Mouse (Mus musculus): ENCODE measurements around the gene Scn4b. TPM values are rescaled to one million over a fixed set of nuclear protein-coding genes. Genes with fewer than 3 reads are reported as not detected.

The Scn4b gene
- polyA plus RNA-seq, 1 experiment from 2014 or later: 0.13 TPM

DNA sequence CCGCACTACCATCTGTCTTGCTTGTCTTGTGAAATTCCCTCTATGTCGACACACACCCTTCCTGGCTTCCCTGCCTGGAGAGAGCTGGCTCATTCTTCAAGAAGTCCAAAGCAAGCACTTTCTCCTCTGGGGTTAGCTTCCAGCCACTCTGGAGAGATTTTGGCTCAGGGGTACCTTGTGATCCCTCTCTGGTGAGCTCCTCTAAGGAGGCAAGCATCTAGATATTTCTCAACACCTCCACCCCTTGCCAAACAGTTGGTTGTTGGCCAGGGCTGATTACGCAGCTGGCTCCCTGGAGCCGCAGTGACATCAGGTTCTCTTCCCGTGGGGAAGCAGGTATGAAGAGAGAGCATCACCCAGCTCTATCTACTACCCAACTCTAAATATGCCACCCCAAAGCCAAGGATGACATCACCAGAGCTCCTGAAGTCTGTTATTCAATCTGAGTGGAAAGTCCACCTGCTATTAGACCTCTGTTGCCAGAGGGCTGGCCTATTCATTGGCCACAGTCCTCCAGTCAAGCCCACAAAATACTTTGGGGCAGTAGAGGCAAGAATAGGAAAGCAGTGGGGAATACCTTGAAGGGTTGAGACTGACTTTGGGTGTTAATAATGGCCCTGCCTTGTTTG lies 63.2 kb downstream of the Scn4b start:
- 78% methylated on average over 5 of the region's 5 CpGs for WGBS

DNA sequence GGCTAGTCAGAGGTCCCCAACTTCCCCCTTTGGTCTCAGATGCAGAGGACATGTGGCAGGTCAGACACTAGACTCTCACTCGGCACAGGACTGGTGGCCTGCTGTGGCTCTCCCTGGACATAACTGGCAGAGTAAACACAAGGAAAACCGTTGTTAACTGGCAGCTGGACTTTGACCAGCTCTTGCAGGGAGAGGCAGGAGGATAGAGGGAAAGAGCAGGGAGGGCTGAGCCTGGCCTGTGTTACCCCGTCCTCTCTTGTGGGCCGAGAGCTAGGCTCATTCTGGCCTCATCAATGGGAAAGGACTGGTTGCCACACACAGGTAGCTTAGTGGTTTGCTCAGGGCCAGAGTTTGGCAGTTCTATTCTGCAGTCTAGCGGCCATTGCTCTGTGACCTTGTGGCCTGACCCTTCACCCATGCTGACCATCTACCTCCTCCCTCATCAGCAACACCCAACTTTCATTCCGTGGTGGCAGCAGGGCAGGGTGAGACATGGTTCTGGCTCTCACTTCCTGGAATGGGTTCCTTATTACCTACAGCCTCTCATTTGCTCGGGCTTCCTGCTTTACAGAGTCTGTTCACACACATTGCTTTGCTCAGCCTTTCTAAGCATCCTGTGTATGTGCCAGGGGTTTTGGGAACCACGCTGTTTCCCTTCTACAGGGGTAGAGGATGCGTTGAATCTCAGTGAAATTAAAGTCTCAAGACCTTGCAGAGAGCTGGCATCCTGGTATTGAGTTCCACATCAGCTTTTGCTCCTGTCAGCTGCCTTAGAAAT lies 64.0 kb downstream of the Scn4b start:
- ATAC-seq (ENCODE audit: low FRiP score, low read depth): no peak
- H3K9ac ChIP-seq: no peak overlapping the region
- H3K27ac ChIP-seq: no peak overlapping the region
- peaks cover 6% of the 10 kb centered on the region for H3K4me1 ChIP-seq
- H3K9me3 ChIP-seq: no peaks in the 10 kb centered on the region
- no peak overlapping the region for H3K4me3 ChIP-seq
- no peak overlapping the region for H3K4me2 ChIP-seq (replicated peaks)
- WGBS: 68% methylated on average over 9 of the region's 9 CpGs
- no peaks in the 10 kb centered on the region for H3K36me3 ChIP-seq
- H3K27me3 ChIP-seq: no peaks in the 10 kb centered on the region

More for the DNA sequence above, 63.2 kb downstream of the Scn4b start:
- no peak overlapping the region for H3K9ac ChIP-seq
- H3K4me1 ChIP-seq: peaks cover 6% of the 10 kb centered on the region
- ATAC-seq (ENCODE audit: low FRiP score, low read depth): no peak
- no peak overlapping the region for H3K4me3 ChIP-seq
- H3K9me3 ChIP-seq: no peaks in the 10 kb centered on the region
- no peak overlapping the region for H3K4me2 ChIP-seq (replicated peaks)
- no peaks in the 10 kb centered on the region for H3K36me3 ChIP-seq
- H3K27ac ChIP-seq: no peak overlapping the region
- H3K27me3 ChIP-seq: no peaks in the 10 kb centered on the region

Other genes starting within 250 kb of the Scn4b start
- gene Atp5l, start 217.7 kb upstream of the Scn4b start, polyA plus RNA-seq (2015; fragmentation: Nextera tagmentation; extraction: Ambion mirVana): 613 and 626 TPM in 2 replicates
- 27.0 and 27.3 TPM in 2 replicates for gene Ube4a, start 172.8 kb upstream of the Scn4b start, polyA plus RNA-seq (2015; fragmentation: Nextera tagmentation; extraction: Ambion mirVana)
- gene Cd3g, start 158.0 kb upstream of the Scn4b start, polyA plus RNA-seq (2015; fragmentation: Nextera tagmentation; extraction: Ambion mirVana): 0.50 and 0.61 TPM in 2 replicates
- 0.15 TPM in 1 of 2 replicates, not detected in the other for gene Cd3d, start 156.6 kb upstream of the Scn4b start, polyA plus RNA-seq (2015; fragmentation: Nextera tagmentation; extraction: Ambion mirVana)
- not detected in 2 replicates for gene Cd3e, start 128.8 kb upstream of the Scn4b start, polyA plus RNA-seq (2015; fragmentation: Nextera tagmentation; extraction: Ambion mirVana)
- gene Mpzl2, start 98.6 kb upstream of the Scn4b start, polyA plus RNA-seq (2015; fragmentation: Nextera tagmentation; extraction: Ambion mirVana): 16.5 and 19.7 TPM in 2 replicates
- gene Mpzl3, start 83.2 kb upstream of the Scn4b start, polyA plus RNA-seq (2015; fragmentation: Nextera tagmentation; extraction: Ambion mirVana): 2.0 and 2.2 TPM in 2 replicates
- gene Jaml, start 59.2 kb upstream of the Scn4b start, polyA plus RNA-seq (2015; fragmentation: Nextera tagmentation; extraction: Ambion mirVana): 1.2 and 1.5 TPM in 2 replicates
- gene Scn2b, start 20.6 kb upstream of the Scn4b start, polyA plus RNA-seq (2015; fragmentation: Nextera tagmentation; extraction: Ambion mirVana): 7.0 and 7.2 TPM in 2 replicates
- not detected in 2 replicates for gene BC049352, start 43.6 kb downstream of the Scn4b start, polyA plus RNA-seq (2015; fragmentation: Nextera tagmentation; extraction: Ambion mirVana)
- 0.22 and 0.24 TPM in 2 replicates for gene Tmprss4, start 65.7 kb downstream of the Scn4b start, polyA plus RNA-seq (2015; fragmentation: Nextera tagmentation; extraction: Ambion mirVana)
- 0.69 and 0.92 TPM in 2 replicates for gene Il10ra, start 130.8 kb downstream of the Scn4b start, polyA plus RNA-seq (2015; fragmentation: Nextera tagmentation; extraction: Ambion mirVana)
- gene Tmprss13, start 180.7 kb downstream of the Scn4b start, polyA plus RNA-seq (2015; fragmentation: Nextera tagmentation; extraction: Ambion mirVana): 1.6 and 1.7 TPM in 2 replicates
- 134 and 137 TPM in 2 replicates for gene Fxyd6, start 231.8 kb downstream of the Scn4b start, polyA plus RNA-seq (2015; fragmentation: Nextera tagmentation; extraction: Ambion mirVana)

All from limb, embryonic 13.5 days (tissue).